Mouse (Mus musculus) heart, postnatal 0 days (tissue): ENCODE results near the gene Otulin.

Experiments
- CTCF ChIP-seq: IDR thresholded peaks from 2 replicates; pipeline ENCODE4 v1.5.1; 2016; ENCODE audit warnings: antibody characterized with exemption, control low read depth, low read depth
- EP300 ChIP-seq: IDR thresholded peaks from 2 replicates; pipeline ENCODE4 v1.6.1; 2016; ENCODE audit warnings: antibody characterized with exemption, low read depth

GRCm38 (mm10) chr15:27642895-27643294, 12.4 kb upstream of the Otulin start:
- TF ChIP-seq CTCF = peak; percentile 74
- no peak for TF ChIP-seq EP300
